Comparison of ENCODE assay signal across 19 mouse cellular contexts in genomic region chr17:47296709-47297450, GRCm38 (mm10).
DNase-seq lines count a peak whose midpoint lies in the region; ATAC-seq and TF ChIP-seq lines count a peak whose summit lies in the region.
"Had no signal": no experiment of that assay in that cellular context is flagged by ENCODE, and none has a peak within 500 bp of the region (broad histone marks: within the 10 kb centered on the region; RNA-seq: fewer than 3 reads in every experiment).

No protein-coding gene starts in this region.

- TF ChIP-seq EP300 in stomach, postnatal 0 days (optimal IDR thresholded peaks at IDR 0.05), result no peak

- H3K9ac ChIP-seq in intestine, embryonic 16.5 days (ENCODE audit: low read depth, low read length), result no peak overlapping the region
- H3K9ac ChIP-seq in intestine, embryonic 15.5 days, result no peak overlapping the region
- no peak overlapping the region for H3K9ac ChIP-seq in stomach, postnatal 0 days (ENCODE audit: low read length)
- H3K9ac ChIP-seq: hindbrain, embryonic 14.5 days; midbrain, embryonic 15.5 days; neural tube, embryonic 15.5 days had no signal

- H3K27me3 ChIP-seq in intestine, embryonic 16.5 days (replicated peaks; ENCODE audit: control insufficient read depth, insufficient read depth, low read length), result no peaks in the 10 kb centered on the region
- no peaks in the 10 kb centered on the region for H3K27me3 ChIP-seq in intestine, embryonic 15.5 days (replicated peaks)
- no peaks in the 10 kb centered on the region for H3K27me3 ChIP-seq in stomach, postnatal 0 days (ENCODE audit: control insufficient read depth, insufficient read depth, low read length)
- H3K27me3 ChIP-seq: megakaryocyte, embryonic 14.5 days; midbrain, embryonic 15.5 days; neural tube, embryonic 15.5 days; Patski had no signal

- peak; percentile 9; the same call in 1 of the 2 replicates for ATAC-seq in intestine, embryonic 16.5 days
- no peak for ATAC-seq in intestine, embryonic 15.5 days
- ATAC-seq in stomach, postnatal 0 days (ENCODE audit: low FRiP score, low TSS enrichment), result peak; percentile 79
- ATAC-seq: midbrain, embryonic 15.5 days; Patski had no signal

- no peak overlapping the region for H3K27ac ChIP-seq in intestine, embryonic 16.5 days (ENCODE audit: low read length)
- H3K27ac ChIP-seq in intestine, embryonic 15.5 days, result no peak overlapping the region
- H3K27ac ChIP-seq in stomach, postnatal 0 days (replicated peaks), result peak overlapping the region; percentile 63
- H3K27ac ChIP-seq: hindbrain, embryonic 14.5 days; midbrain, embryonic 15.5 days; neural tube, embryonic 15.5 days had no signal

- DNase-seq in urinary bladder, adult 18-20 months (ENCODE audit: low spot score in 2 of 2), result peak; percentile 24 to 28
- DNase-seq in urinary bladder, postnatal 10 days (ENCODE audit: low spot score), result no peak
- DNase-seq in adrenal gland, postnatal 25 days, result peak; percentile 41
- DNase-seq in stomach, postnatal 0 days (ENCODE audit: low spot score), result peak; percentile 79
- no peak for DNase-seq in testis, postnatal 10 days (ENCODE audit: low spot score)
- DNase-seq: cerebellum, adult 9-11 months; layer of hippocampus, postnatal 36 days; right cerebral cortex, postnatal 14 days; spleen, adult 18-20 months; thymus, adult 2 months had no signal

- H3K4me1 ChIP-seq in intestine, embryonic 16.5 days (ENCODE audit: control insufficient read depth, insufficient read depth, low read length), result peaks cover 32% of the 10 kb centered on the region
- peaks cover 36% of the 10 kb centered on the region for H3K4me1 ChIP-seq in intestine, embryonic 15.5 days (replicated peaks)
- peaks cover 14% of the 10 kb centered on the region for H3K4me1 ChIP-seq in stomach, postnatal 0 days (replicated peaks; ENCODE audit: control insufficient read depth, insufficient read depth)

- WGBS in intestine, embryonic 16.5 days, result 82% methylated on average over 9 of the region's 9 CpGs
- 82% methylated on average over 9 of the region's 9 CpGs for WGBS in intestine, embryonic 15.5 days
- WGBS in stomach, postnatal 0 days, result 54% methylated on average over 9 of the region's 9 CpGs

- no peaks in the 10 kb centered on the region for H3K9me3 ChIP-seq in intestine, embryonic 16.5 days (ENCODE audit: control insufficient read depth, low read length)
- H3K9me3 ChIP-seq in intestine, embryonic 15.5 days, result no peaks in the 10 kb centered on the region
- no peaks in the 10 kb centered on the region for H3K9me3 ChIP-seq in stomach, postnatal 0 days (ENCODE audit: control insufficient read depth, low read length)
- H3K9me3 ChIP-seq: midbrain, embryonic 15.5 days; neural tube, embryonic 15.5 days had no signal

- no peak overlapping the region for H3K4me3 ChIP-seq in intestine, embryonic 16.5 days (ENCODE audit: low read length)
- no peak overlapping the region for H3K4me3 ChIP-seq in intestine, embryonic 15.5 days (replicated peaks)
- no peak overlapping the region for H3K4me3 ChIP-seq in stomach, postnatal 0 days (ENCODE audit: low read depth, low read length)
- H3K4me3 ChIP-seq: megakaryocyte, embryonic 14.5 days; midbrain, embryonic 15.5 days; myocyte; neural tube, embryonic 15.5 days had no signal

- TF ChIP-seq CTCF in stomach, postnatal 0 days (IDR thresholded peaks at IDR 0.05; ENCODE audit: low read depth), result no peak

- H3K36me3 ChIP-seq in intestine, embryonic 16.5 days (ENCODE audit: control insufficient read depth, insufficient read depth, low read length), result no peaks in the 10 kb centered on the region
- no peaks in the 10 kb centered on the region for H3K36me3 ChIP-seq in intestine, embryonic 15.5 days
- no peaks in the 10 kb centered on the region for H3K36me3 ChIP-seq in stomach, postnatal 0 days (ENCODE audit: control insufficient read depth, insufficient read depth, low read length)
- H3K36me3 ChIP-seq: midbrain, embryonic 15.5 days; neural tube, embryonic 15.5 days had no signal

- no peak overlapping the region for H3K4me2 ChIP-seq in intestine, embryonic 16.5 days (ENCODE audit: low read depth, low read length)
- no peak overlapping the region for H3K4me2 ChIP-seq in intestine, embryonic 15.5 days (replicated peaks)
- no peak overlapping the region for H3K4me2 ChIP-seq in stomach, postnatal 0 days (replicated peaks; ENCODE audit: low read depth)
- H3K4me2 ChIP-seq: heart, embryonic 11.5 days; hindbrain, embryonic 14.5 days; midbrain, embryonic 15.5 days; neural tube, embryonic 15.5 days had no signal

Comparison
In these comparisons a context has a peak if more than half of its experiments do, and no peak if none do; other contexts are left out.
1. DNase-seq: peak in urinary bladder, adult 18-20 months (2 of 2), adrenal gland, postnatal 25 days (single experiment) and stomach, postnatal 0 days (single experiment); none in urinary bladder, postnatal 10 days (single experiment) and testis, postnatal 10 days (single experiment).